Mouse (Mus musculus) heart, embryonic 16.5 days (tissue): Measurements from ENCODE around the gene Cbfa2t2. TPM values are rescaled to one million over a fixed set of nuclear protein-coding genes. Genes with fewer than 3 reads are reported as not detected.

ENCODE experiments used
- ATAC-seq: fragments of 200-750 bp; cut with Nextera tagmentation; replicated peaks from 2 replicates; pipeline ENCODE4 v1.8.0; 2017; ENCODE audit warnings: moderate number of reproducible peaks; ENCODE audit not compliant: insufficient read depth, low FRiP score; ENCODE audit errors: extremely low read depth
- H3K27ac ChIP-seq: fragments of 300-500 bp; sonication (generic); 2 replicates; pipeline ENCODE4 v1.5.1; 2014; ENCODE audit warnings: mild to moderate bottlenecking, low read length, control low read depth, moderate library complexity
- H3K27me3 ChIP-seq: fragments of 300-500 bp; sonication (generic); 2 replicates; pipeline ENCODE4 v1.6.1; 2014; ENCODE audit warnings: low read length, mixed read lengths; ENCODE audit not compliant: control insufficient read depth, insufficient read depth
- H3K36me3 ChIP-seq: fragments of 300-500 bp; sonication (generic); 2 replicates; pipeline ENCODE4 v1.6.1; 2014; ENCODE audit not compliant: control insufficient read depth, insufficient read depth
- H3K4me1 ChIP-seq: fragments of 300-500 bp; sonication (generic); 2 replicates; pipeline ENCODE4 v1.6.1; 2014; ENCODE audit warnings: low read length, mixed read lengths; ENCODE audit not compliant: control insufficient read depth, insufficient read depth
- H3K4me2 ChIP-seq: fragments of 300-500 bp; sonication (generic); 2 replicates; pipeline ENCODE4 v1.6.1; 2014; ENCODE audit warnings: low read depth, mild to moderate bottlenecking, control low read depth, low read length
- H3K4me3 ChIP-seq: fragments of 300-500 bp; sonication (generic); 2 replicates; pipeline ENCODE4 v1.5.1; 2014; ENCODE audit warnings: mild to moderate bottlenecking, control low read depth, low read length
- H3K9ac ChIP-seq: fragments of 300-500 bp; sonication (generic); 2 replicates; pipeline ENCODE4 v1.6.1; 2014; ENCODE audit warnings: low read length, control low read depth
- H3K9me3 ChIP-seq: fragments of 300-500 bp; sonication (generic); replicated peaks from 2 replicates; pipeline ENCODE4 v1.6.1; 2016; ENCODE audit warnings: low read length; ENCODE audit not compliant: control insufficient read depth
- WGBS: fragments of 180-500 bp; shearing (Covaris S2); extraction: QIAGEN DNeasy Blood & Tissue Kit; methylation state at CpG from one replicate; pipeline ENCODE4 v1.1.7; 2014; 5-methylcytosine and 5-hydroxymethylcytosine counted together
- polyA plus RNA-seq: library from polyadenylated mRNA; unstranded; fragments of >200 nt; fragmentation: Nextera tagmentation; extraction: Ambion mirVana; gene quantifications from 2 replicates; pipeline ENCODE4 v1.2.1, GENCODE M21; 2015

The Cbfa2t2 gene
- polyA plus RNA-seq, 1 experiment from 2014 or later = 29.7 TPM

DNA sequence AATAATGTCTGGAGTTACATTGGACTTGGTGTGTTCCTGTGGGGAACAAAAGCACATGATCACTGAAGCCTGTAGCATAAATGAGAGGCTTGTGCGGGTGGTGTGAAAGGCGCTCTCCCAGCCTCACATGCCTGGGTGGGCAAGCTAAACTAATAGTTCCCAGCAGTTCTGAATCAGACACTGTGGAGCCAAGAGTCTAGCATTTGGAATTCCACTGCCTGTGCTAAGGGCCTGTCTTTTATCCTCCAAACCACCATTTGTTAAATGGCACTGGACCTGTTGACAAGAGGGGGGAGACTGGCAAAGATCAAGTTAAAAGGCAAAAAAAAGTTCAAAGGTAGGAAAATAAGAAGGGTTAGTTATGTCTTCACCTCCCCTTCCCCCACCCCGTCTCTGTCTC, 18.3 kb downstream of the Cbfa2t2 start:
- Histone ChIP-seq H3K4me3 (no peak overlapping the region), H3K27ac (peak overlapping the region; percentile 51; the same call in 1 of the 2 replicates), H3K4me2 (no peak overlapping the region), H3K9me3 (no peaks in the 10 kb centered on the region), H3K36me3 (no peaks in the 10 kb centered on the region), H3K27me3 (no peaks in the 10 kb centered on the region), H3K4me1 (peaks cover 20% of the 10 kb centered on the region), H3K9ac (no peak overlapping the region)
- ATAC-seq = no peak
- WGBS = 41% methylated on average over 3 of the region's 3 CpGs

DNA sequence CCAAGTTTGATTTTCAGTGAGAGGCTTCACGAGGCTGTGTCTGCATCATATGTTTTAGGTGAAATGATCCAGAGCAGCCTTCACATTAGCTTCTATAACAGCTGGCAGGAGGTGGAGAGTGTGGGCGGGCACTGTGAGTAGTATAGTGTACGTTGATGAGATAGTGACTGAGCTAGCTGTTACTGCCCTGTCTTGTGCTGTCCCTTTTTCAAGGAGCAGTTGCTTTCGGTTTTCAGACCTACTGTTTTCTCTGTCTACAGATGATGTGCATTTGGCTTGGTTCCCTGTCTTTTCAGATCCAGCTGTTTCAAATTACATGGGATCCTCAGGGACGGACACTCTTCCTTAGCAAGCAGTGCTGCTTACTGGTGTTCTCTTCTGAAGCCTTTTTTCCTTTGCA, 19.5 kb downstream of the Cbfa2t2 start:
- H3K4me3 ChIP-seq = no peak overlapping the region
- H3K36me3 ChIP-seq = no peaks in the 10 kb centered on the region
- no peak overlapping the region for H3K9ac ChIP-seq
- peak overlapping the region; percentile 71 for H3K27ac ChIP-seq
- H3K4me1 ChIP-seq = peaks cover 26% of the 10 kb centered on the region
- no peaks in the 10 kb centered on the region for H3K27me3 ChIP-seq
- no peak; the same call in 1 of the 2 replicates for ATAC-seq
- peak overlapping the region; percentile 38 for H3K4me2 ChIP-seq
- WGBS = 30% methylated on average over 5 of the region's 5 CpGs
- H3K9me3 ChIP-seq = no peaks in the 10 kb centered on the region

DNA sequence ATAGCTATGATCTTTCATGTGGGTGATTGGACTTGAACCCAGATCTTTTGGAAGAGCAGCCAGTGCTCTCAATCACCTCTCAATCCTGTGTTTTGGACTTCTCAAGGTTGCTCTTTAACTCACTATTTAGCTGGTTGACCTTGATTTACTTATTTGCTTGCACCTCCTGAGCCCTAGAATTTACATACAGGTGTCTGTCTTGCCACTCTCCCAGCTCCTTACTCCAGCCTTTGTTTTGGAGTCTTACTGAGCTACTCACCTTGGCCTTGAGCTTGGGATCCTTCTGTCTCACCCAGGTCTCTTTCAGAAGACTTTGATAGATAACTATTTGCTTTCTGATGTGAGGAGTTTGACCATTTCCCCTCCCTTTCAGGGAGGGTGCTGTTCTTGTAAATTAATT, 20.3 kb downstream of the Cbfa2t2 start:
- H3K27ac ChIP-seq = no peak overlapping the region

DNA sequence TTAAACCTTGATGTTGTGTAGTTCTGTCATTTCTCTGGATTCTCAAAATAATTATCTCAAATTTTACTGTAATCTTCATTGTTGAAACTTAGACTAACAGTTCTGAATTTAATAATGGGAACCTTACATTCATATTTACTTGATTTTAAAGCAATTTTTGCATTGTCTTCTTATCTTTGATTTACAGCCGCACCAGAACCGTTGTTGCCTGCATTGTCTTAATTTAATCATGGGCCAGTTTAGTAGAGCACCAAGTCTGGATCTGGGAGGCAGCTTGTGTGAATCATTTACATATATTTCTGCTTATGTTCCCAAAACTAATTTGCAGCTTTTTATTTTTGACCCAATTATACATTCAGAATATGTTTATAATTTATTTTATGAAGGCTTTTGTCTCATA, 23.0 kb downstream of the Cbfa2t2 start:
- Histone ChIP-seq H3K4me2 (no peak overlapping the region), H3K4me1 (peaks cover 29% of the 10 kb centered on the region), H3K4me3 (no peak overlapping the region), H3K9ac (no peak overlapping the region), H3K36me3 (no peaks in the 10 kb centered on the region), H3K9me3 (no peaks in the 10 kb centered on the region), H3K27me3 (no peaks in the 10 kb centered on the region), H3K27ac (no peak overlapping the region)
- WGBS = 51% methylated on average over 2 of the region's 2 CpGs
- ATAC-seq = no peak

More for the DNA sequence above, 20.3 kb downstream of the Cbfa2t2 start:
- ATAC-seq = no peak
- Histone ChIP-seq H3K4me3 (no peak overlapping the region), H3K9me3 (no peaks in the 10 kb centered on the region), H3K27me3 (no peaks in the 10 kb centered on the region), H3K4me1 (peaks cover 28% of the 10 kb centered on the region), H3K36me3 (no peaks in the 10 kb centered on the region), H3K4me2 (no peak overlapping the region), H3K9ac (no peak overlapping the region)

DNA sequence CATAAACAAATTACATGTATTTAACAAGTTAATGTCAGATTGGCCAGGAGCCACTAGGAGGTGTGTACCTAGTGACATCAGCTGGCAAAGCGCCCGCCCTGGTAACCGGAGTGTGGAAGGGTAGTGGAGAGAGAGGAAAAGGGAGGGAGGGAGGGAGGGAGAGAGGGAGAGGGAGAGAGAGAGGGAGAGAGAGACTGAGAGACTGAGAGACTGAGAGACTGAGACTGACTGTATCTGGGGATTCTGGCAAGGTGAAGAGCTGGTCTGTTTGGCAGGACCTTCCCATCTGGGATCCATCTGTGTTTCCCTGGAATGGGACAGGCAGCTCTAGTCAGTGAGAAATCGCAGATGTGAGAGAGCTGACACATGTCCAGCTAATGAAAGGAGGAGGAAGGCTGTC, 23.6 kb downstream of the Cbfa2t2 start:
- peak overlapping the region; percentile 27; the same call in 1 of the 2 replicates for H3K27ac ChIP-seq
- 21% methylated on average over 4 of the region's 4 CpGs for WGBS
- no peak overlapping the region for H3K9ac ChIP-seq
- ATAC-seq = peak; percentile 65; the same call in 1 of the 2 replicates
- H3K4me1 ChIP-seq = peaks cover 26% of the 10 kb centered on the region
- no peaks in the 10 kb centered on the region for H3K9me3 ChIP-seq
- no peaks in the 10 kb centered on the region for H3K36me3 ChIP-seq
- H3K4me2 ChIP-seq = peak overlapping the region; percentile 32
- H3K4me3 ChIP-seq = no peak overlapping the region
- no peaks in the 10 kb centered on the region for H3K27me3 ChIP-seq

DNA sequence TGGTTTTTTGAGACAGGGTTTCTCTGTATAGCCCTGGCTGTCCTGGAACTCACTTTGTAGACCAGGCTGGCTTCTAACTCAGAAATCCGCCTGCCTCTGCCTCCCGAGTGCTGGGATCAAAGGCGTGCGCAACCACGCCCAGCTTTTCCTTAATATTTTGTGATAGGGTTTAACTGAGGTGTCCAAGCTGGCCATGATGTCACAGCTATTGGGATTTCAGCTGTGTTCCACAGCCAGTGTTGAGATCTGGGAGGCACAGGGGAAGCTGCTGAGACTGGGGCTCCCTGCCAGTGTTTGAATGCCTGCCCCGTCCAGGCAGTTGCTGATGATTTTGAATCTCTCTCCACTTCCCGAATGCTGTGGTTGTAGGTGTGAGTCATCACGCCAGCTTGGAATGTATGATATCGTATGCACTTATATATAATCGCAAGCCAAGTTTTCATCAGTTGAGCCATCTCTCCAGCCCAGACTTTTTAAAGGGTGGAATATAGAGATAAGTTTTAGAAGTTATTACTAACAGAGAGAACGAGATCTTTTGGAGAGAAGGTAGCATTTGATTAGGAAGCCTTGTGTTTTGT, 27.4 kb downstream of the Cbfa2t2 start:
- H3K4me2 ChIP-seq = no peak overlapping the region
- peaks cover 3% of the 10 kb centered on the region; the same call in 1 of the 2 replicates for H3K36me3 ChIP-seq
- H3K9ac ChIP-seq = no peak overlapping the region
- no peak overlapping the region for H3K27ac ChIP-seq
- peak; percentile 62; the same call in 1 of the 2 replicates for ATAC-seq
- H3K9me3 ChIP-seq = no peaks in the 10 kb centered on the region
- no peak overlapping the region for H3K4me3 ChIP-seq
- 55% methylated on average over 11 of the region's 11 CpGs for WGBS
- H3K27me3 ChIP-seq = no peaks in the 10 kb centered on the region
- H3K4me1 ChIP-seq = peaks cover 24% of the 10 kb centered on the region

DNA sequence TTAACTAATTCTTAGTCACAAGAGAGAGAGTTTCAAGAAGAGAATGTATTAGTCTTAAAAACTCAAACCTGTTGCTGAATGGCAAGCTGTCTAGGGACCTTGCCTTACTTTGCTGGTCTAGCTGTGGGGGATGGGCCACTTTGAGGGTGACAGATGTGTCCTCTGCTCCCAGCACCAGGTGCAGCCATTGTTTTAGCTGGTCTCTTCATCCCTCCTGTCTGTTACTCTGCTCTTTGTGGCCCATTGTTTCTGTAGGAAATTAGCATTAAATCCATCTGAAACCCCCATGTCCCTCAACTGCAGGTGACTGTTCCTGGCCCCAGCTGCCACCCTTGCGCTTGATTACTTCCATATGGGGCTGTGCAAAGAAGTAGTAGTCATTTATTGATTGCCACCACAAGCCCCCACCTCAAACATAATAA, 29.6 kb downstream of the Cbfa2t2 start:
- Histone ChIP-seq H3K4me3 (no peak overlapping the region), H3K36me3 (peaks cover 3% of the 10 kb centered on the region; the same call in 1 of the 2 replicates), H3K9ac (no peak overlapping the region), H3K27ac (no peak overlapping the region), H3K4me2 (no peak overlapping the region), H3K27me3 (no peaks in the 10 kb centered on the region), H3K4me1 (peaks cover 16% of the 10 kb centered on the region), H3K9me3 (no peaks in the 10 kb centered on the region)
- no peak for ATAC-seq
- 91% methylated on average over 1 of the region's 1 CpGs for WGBS

DNA sequence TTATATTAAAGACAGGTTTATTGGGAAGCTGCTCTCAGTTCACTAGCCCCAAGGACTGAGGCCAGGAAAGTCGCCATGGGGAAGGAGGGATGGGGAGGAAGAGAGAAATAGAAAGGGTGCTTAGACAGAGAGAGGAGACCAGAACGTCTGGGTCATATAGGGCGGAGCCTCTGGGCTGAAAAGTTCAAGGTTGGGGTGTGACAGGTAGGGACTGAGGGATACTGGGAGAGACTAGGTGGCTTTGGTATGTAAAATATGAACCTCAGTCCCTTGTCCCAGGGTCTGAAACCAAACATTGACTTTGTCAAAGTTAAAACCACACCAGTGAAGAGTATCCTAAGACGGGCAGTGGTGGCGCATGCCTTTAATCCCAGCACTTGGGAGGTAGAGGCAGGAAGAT, 30.9 kb downstream of the Cbfa2t2 start:
- Histone ChIP-seq H3K27ac (no peak overlapping the region), H3K4me1 (peaks cover 16% of the 10 kb centered on the region), H3K9ac (no peak overlapping the region), H3K4me3 (no peak overlapping the region), H3K36me3 (peaks cover 3% of the 10 kb centered on the region; the same call in 1 of the 2 replicates), H3K9me3 (no peaks in the 10 kb centered on the region), H3K27me3 (no peaks in the 10 kb centered on the region), H3K4me2 (no peak overlapping the region)
- 85% methylated on average over 5 of the region's 5 CpGs for WGBS
- no peak for ATAC-seq

DNA sequence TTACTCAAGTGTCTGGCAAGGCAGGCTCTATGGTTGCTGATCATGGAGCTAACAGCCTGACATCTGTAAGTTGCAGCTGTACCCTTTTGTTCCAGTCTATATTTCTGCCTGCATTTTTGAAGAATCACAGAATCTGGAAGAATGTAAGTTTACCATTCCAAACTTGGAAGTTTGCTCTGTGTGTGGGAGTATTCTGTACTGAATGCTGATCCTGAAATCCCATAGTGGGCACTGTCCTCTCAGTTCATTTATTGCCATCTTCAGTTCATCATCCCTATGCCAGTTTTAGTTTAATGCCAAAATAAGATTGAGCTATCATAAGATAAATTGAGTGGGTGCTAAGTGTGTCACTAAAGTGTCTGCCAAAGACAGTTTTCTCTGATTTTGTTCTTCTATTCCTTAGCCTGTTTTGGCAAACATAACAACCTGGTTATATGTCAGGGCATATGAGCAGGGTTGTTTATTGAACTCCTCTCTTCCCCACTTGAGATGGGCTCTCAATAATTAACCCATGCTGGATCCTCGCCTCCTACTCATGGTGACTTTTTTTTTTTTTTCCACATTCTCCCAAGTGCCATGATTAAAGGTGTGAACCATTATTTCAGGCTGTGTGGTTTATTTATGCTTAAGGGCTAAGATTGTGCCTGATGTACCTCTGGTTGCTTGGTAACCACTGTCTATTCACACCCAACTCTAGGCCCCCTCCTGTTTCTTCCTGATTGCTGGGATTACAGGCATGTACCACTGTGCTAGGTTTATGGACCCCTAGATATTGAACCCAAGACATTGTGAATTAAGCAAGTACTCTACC, 38.2 kb downstream of the Cbfa2t2 start:
- no peaks in the 10 kb centered on the region for H3K27me3 ChIP-seq
- no peak overlapping the region for H3K27ac ChIP-seq
- no peaks in the 10 kb centered on the region for H3K36me3 ChIP-seq
- ATAC-seq = no peak
- H3K9ac ChIP-seq = no peak overlapping the region
- no peaks in the 10 kb centered on the region for H3K9me3 ChIP-seq
- WGBS = 82% methylated on average over 1 of the region's 1 CpGs
- no peak overlapping the region for H3K4me3 ChIP-seq
- H3K4me2 ChIP-seq = no peak overlapping the region
- peaks cover 19% of the 10 kb centered on the region for H3K4me1 ChIP-seq
